In genomic region chr9:73112919-73113906, GRCm38 (mm10) we compare ENCODE assay signal across 7 mouse cellular contexts. TPM values are rescaled to one million over a fixed set of nuclear protein-coding genes. Genes with fewer than 3 reads are reported as not detected.
A peak's percentile ranks its signal among the peaks of the same experiment; 100 is the strongest.
DNase-seq lines count a peak whose midpoint lies in the region; ATAC-seq lines count a peak whose summit lies in the region.

Gene Rsl24d1, plus strand, starts transcription at chr9:73113426.

- DNase-seq in adrenal gland, adult 8-10 months: peak; percentile 87
- peak; percentile 78 for DNase-seq in embryo, embryonic 11.5 days (ENCODE audit: low read depth, low spot score)
- peak; percentile 66 to 70 for DNase-seq in gastrocnemius, postnatal 36 days
- DNase-seq in left cerebral cortex, postnatal 25 days (ENCODE audit: low spot score in 2 of 2): peak; percentile 93 to 98
- peak; percentile 87 for DNase-seq in midbrain, embryonic 10.5 days (ENCODE audit: low spot score)
- peak; percentile 71 for DNase-seq in right cerebral cortex, postnatal 4 days

- H3K4me2 ChIP-seq in intestine, embryonic 15.5 days (replicated peaks): peak within 1 kb of the TSS; percentile 68

- peaks cover 3% of the 10 kb centered on the region for H3K4me1 ChIP-seq in intestine, embryonic 15.5 days (replicated peaks)
- H3K4me1 ChIP-seq in midbrain, embryonic 10.5 days: peaks cover 16% of the 10 kb centered on the region

- H3K9me3 ChIP-seq in intestine, embryonic 15.5 days: no peaks in the 10 kb centered on the region
- H3K9me3 ChIP-seq in midbrain, embryonic 10.5 days (replicated peaks): no peaks in the 10 kb centered on the region

- H3K27ac ChIP-seq in intestine, embryonic 15.5 days: peak within 1 kb of the TSS; percentile 72
- peak within 1 kb of the TSS; percentile 86 for H3K27ac ChIP-seq in midbrain, embryonic 10.5 days (replicated peaks)

- peak within 1 kb of the TSS; percentile 64 for H3K4me3 ChIP-seq in intestine, embryonic 15.5 days (replicated peaks)
- peak within 1 kb of the TSS; percentile 87 for H3K4me3 ChIP-seq in midbrain, embryonic 10.5 days

- H3K36me3 ChIP-seq in intestine, embryonic 15.5 days: peaks cover 7% of the 10 kb centered on the region
- peaks cover 32% of the 10 kb centered on the region for H3K36me3 ChIP-seq in midbrain, embryonic 10.5 days

- WGBS in intestine, embryonic 15.5 days: under 1% methylated on average over 64 of the region's 64 CpGs
- WGBS in midbrain, embryonic 10.5 days: under 1% methylated on average over 64 of the region's 64 CpGs

- peak within 1 kb of the TSS; percentile 75 for H3K9ac ChIP-seq in intestine, embryonic 15.5 days

- ATAC-seq in intestine, embryonic 15.5 days: peak; percentile 98

- intact Hi-C loops in gastrocnemius, postnatal 36 days (cut with DNase I): no loop called here
- intact Hi-C loops in left cerebral cortex, postnatal 25 days (cut with DNase I): no loop called here

- no peaks in the 10 kb centered on the region for H3K27me3 ChIP-seq in intestine, embryonic 15.5 days (replicated peaks)
- H3K27me3 ChIP-seq in midbrain, embryonic 10.5 days (ENCODE audit: low read depth, poor library complexity, severe bottlenecking): no peaks in the 10 kb centered on the region

RNA-seq across cellular contexts. Expression of gene Rsl24d1, which starts in this region (rescaled TPM):
- total RNA-seq in adrenal gland, adult 8-10 months (2022): 10 to 100 TPM; 55.1 to 76.7 (median 67.0) TPM
- total RNA-seq in gastrocnemius, postnatal 36 days (2021): 10 to 100 TPM; 36.9 to 37.8 TPM
- 94.3 and 108 TPM in 2 replicates for polyA plus RNA-seq in intestine, embryonic 15.5 days (2015; fragmentation: Nextera tagmentation; extraction: Ambion mirVana)
- total RNA-seq in left cerebral cortex, postnatal 25 days (2021): 10 to 100 TPM; 55.7 to 62.4 TPM
- polyA plus RNA-seq in midbrain, embryonic 10.5 days (2016; fragmentation: Nextera tagmentation; extraction: Ambion mirVana): 143 and 150 TPM in 2 replicates

Comparison
In these comparisons a context has a peak if more than half of its experiments do, and no peak if none do; other contexts are left out.
1. Peak in every context shown above with its lines: DNase-seq, ATAC-seq, H3K4me3 ChIP-seq and H3K27ac ChIP-seq.